Mouse (Mus musculus): ENCODE results near the gene Camta1.
A peak's percentile ranks its signal among the peaks of the same experiment; 100 is the strongest.

Gene Camta1

GRCm38 (mm10) chr4:151577961-151578360, 283.7 kb downstream of the Camta1 start:
- no peak for DNase-seq

- no peak for DNase-seq
Measured at GRCm38 (mm10) chr4:151576291-151577108, 285.2 kb downstream of the Camta1 start.

GRCm38 (mm10) chr4:151572716-151573115, 289.0 kb downstream of the Camta1 start:
- DNase-seq: no peak

- DNase-seq: no peak
Measured at GRCm38 (mm10) chr4:151569586-151569985, 292.1 kb downstream of the Camta1 start.

- DNase-seq: no peak
Measured at GRCm38 (mm10) chr4:151568887-151569286, 292.8 kb downstream of the Camta1 start.

- no peak for DNase-seq
Measured at GRCm38 (mm10) chr4:151567105-151567504, 294.6 kb downstream of the Camta1 start.

GRCm38 (mm10) chr4:151555505-151555904, 306.2 kb downstream of the Camta1 start:
- peak; percentile 12 to 61 for DNase-seq

- no peak for DNase-seq
Measured at GRCm38 (mm10) chr4:151549523-151549922, 312.2 kb downstream of the Camta1 start.

- DNase-seq: no peak
Measured at GRCm38 (mm10) chr4:151545452-151545851, 316.2 kb downstream of the Camta1 start.

GRCm38 (mm10) chr4:151544191-151544590, 317.5 kb downstream of the Camta1 start:
- DNase-seq: no peak

GRCm38 (mm10) chr4:151540546-151540945, 321.1 kb downstream of the Camta1 start:
- no peak for DNase-seq

- DNase-seq: no peak
Measured at GRCm38 (mm10) chr4:151539881-151540280, 321.8 kb downstream of the Camta1 start.

- DNase-seq: no peak
Measured at GRCm38 (mm10) chr4:151539167-151539525, 322.5 kb downstream of the Camta1 start.

- DNase-seq: no peak
Measured at GRCm38 (mm10) chr4:151538446-151539166, 323.1 kb downstream of the Camta1 start.

GRCm38 (mm10) chr4:151535916-151536450, 325.7 kb downstream of the Camta1 start:
- DNase-seq: no peak

GRCm38 (mm10) chr4:151533451-151533850, 328.2 kb downstream of the Camta1 start:
- no peak for DNase-seq

GRCm38 (mm10) chr4:151528436-151528835, 333.2 kb downstream of the Camta1 start:
- no peak for DNase-seq

GRCm38 (mm10) chr4:151527763-151528162, 333.9 kb downstream of the Camta1 start:
- no peak for DNase-seq

GRCm38 (mm10) chr4:151520103-151520502, 341.6 kb downstream of the Camta1 start:
- no peak for DNase-seq

GRCm38 (mm10) chr4:151519011-151519410, 342.7 kb downstream of the Camta1 start:
- DNase-seq: no peak

GRCm38 (mm10) chr4:151516998-151517799, 344.5 kb downstream of the Camta1 start:
- DNase-seq: peak in 1 of 2 experiments; percentile 20

GRCm38 (mm10) chr4:151515316-151515715, 346.4 kb downstream of the Camta1 start:
- DNase-seq: no peak

GRCm38 (mm10) chr4:151511092-151511491, 350.6 kb downstream of the Camta1 start:
- no peak for DNase-seq
